Mouse (Mus musculus) MEL (cell line): Measurements from ENCODE around the gene Cldn4.

Source experiments
- CTCF ChIP-seq, 3 experiments: IDR thresholded peaks in 2 of 3; conservative IDR thresholded peaks in 1 of 3; 2 replicates each; pipeline ENCODE4 v1.5.1; 2011 to 2012; ENCODE audit warnings: low read length in 3 of 3, low read depth in 2 of 3, mild to moderate bottlenecking in 2 of 3, improper control_type of control experiment in 1 of 3, inconsistent platforms in 1 of 3, mixed read lengths in 1 of 3, moderate library complexity in 1 of 3; ENCODE audit not compliant: control insufficient read depth in 1 of 3, insufficient read depth in 1 of 3, poor library complexity in 1 of 3, severe bottlenecking in 1 of 3
- KAT2A ChIP-seq: conservative IDR thresholded peaks from 2 replicates; pipeline ENCODE4 v1.6.1; 2012; ENCODE audit warnings: low read depth, low read length, improper control_type of control experiment, inconsistent platforms
- MAX ChIP-seq: IDR thresholded peaks from 2 replicates; pipeline ENCODE4 v1.6.1; 2011; ENCODE audit warnings: low read length, improper control_type of control experiment
- MXI1 ChIP-seq: IDR thresholded peaks from 2 replicates; pipeline ENCODE4 v1.6.1; 2011; ENCODE audit warnings: mild to moderate bottlenecking, low read depth, low read length, improper control_type of control experiment
- POLR2A ChIP-seq, 2 experiments: IDR thresholded peaks; 2 replicates each; pipeline ENCODE4 v1.6.1; 2011 to 2012; ENCODE audit warnings: low read length in 2 of 2, mild to moderate bottlenecking in 2 of 2, control low read depth in 1 of 2, improper control_type of control experiment in 1 of 2, low read depth in 1 of 2, moderate library complexity in 1 of 2; ENCODE audit not compliant: control insufficient read depth in 1 of 2, insufficient read depth in 1 of 2, poor library complexity in 1 of 2

DNA sequence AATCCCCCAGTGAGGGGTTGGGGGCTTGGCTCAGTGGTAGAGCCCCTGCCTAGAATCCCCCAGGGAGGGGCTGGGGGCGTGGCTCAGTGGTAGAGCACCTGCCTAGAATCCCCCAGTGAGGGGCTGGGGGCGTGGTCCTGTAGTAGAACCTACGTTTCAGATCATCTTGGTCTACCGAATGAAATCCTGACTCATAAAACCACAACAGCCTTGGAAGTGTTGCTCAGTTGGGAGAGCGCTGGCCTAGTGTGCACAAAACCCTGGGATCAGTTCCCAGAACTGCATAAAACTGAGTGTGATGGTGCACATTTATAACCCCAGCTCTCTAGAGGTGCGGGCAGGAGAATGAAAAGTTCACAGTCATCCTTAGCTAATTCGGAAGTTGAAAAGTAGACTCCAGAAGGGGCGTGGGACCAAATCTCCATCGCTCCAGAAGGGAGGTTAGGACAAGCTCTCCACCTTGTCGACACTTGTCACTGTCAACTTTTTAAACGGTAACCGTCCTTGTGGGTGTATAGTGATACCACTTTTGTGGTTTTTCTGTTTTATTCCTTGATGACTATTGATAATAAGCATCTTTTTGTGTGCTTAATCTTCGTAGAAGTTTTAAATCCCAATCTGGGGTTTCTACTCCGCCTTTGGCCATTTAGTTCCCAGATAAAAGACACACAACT lies 30.0 kb upstream of the Cldn4 start:
- TF ChIP-seq MAX = no peak
- no peak for TF ChIP-seq CTCF (IDR thresholded peaks at IDR 0.05 in 2 of 3, conservative IDR thresholded peaks at IDR 0.05 in 1 of 3; ENCODE audit: control insufficient read depth in 1 of 3, insufficient read depth in 1 of 3, low read depth in 2 of 3, low read length in 3 of 3, poor library complexity in 1 of 3, severe bottlenecking in 1 of 3)
- no peak for TF ChIP-seq KAT2A
- no peak for TF ChIP-seq POLR2A (IDR thresholded peaks at IDR 0.05; ENCODE audit: control insufficient read depth in 1 of 2, insufficient read depth in 1 of 2, low read depth in 1 of 2, low read length in 2 of 2, poor library complexity in 1 of 2)
- no peak for TF ChIP-seq MXI1
